Mouse (Mus musculus) spleen, adult 2 months (tissue): ENCODE results near the gene Ube2b. TPM values are rescaled to one million over a fixed set of nuclear protein-coding genes. Genes with fewer than 3 reads are reported as not detected.

ENCODE experiments used
- DNase-seq, 2 experiments: peaks; one replicate each; pipeline versions ENCODE4 v3.0.0 to v3.0.0-alpha.2; 2012 to 2021; ENCODE audit warnings: low spot score in 2 of 2, low read depth in 1 of 2
- H3K27ac ChIP-seq: fragments of 200-500 bp; 2 replicates; pipeline ENCODE4 v1.5.1; 2012; ENCODE audit warnings: low read length, inconsistent platforms; ENCODE audit not compliant: insufficient read depth
- H3K27me3 ChIP-seq: fragments of 200-500 bp; 2 replicates; pipeline ENCODE4 v1.6.1; 2012; ENCODE audit warnings: mild to moderate bottlenecking, moderate library complexity, low read length, inconsistent platforms; ENCODE audit not compliant: control insufficient read depth, insufficient read depth
- H3K36me3 ChIP-seq: fragments of 200-500 bp; 2 replicates; pipeline ENCODE4 v1.6.1; 2012; ENCODE audit warnings: mild to moderate bottlenecking, low read length, inconsistent platforms; ENCODE audit not compliant: control insufficient read depth, insufficient read depth
- H3K4me1 ChIP-seq: fragments of 200-500 bp; 2 replicates; pipeline ENCODE4 v1.6.1; 2011; ENCODE audit warnings: inconsistent platforms; ENCODE audit not compliant: control insufficient read depth, insufficient read depth, insufficient read length
- H3K4me3 ChIP-seq: fragments of 200-500 bp; 2 replicates; pipeline ENCODE4 v1.5.1; 2011; ENCODE audit warnings: mild to moderate bottlenecking, inconsistent platforms; ENCODE audit not compliant: insufficient read depth, insufficient read length; ENCODE audit errors: extremely low read depth
- CTCF ChIP-seq: fragments of 200-500 bp; IDR thresholded peaks from 2 replicates; pipeline ENCODE4 v1.5.1; 2011; ENCODE audit warnings: mild to moderate bottlenecking, inconsistent platforms; ENCODE audit not compliant: insufficient read depth, insufficient read length, insufficient replicate concordance; ENCODE audit errors: extremely low read depth
- POLR2A ChIP-seq: fragments of 200-500 bp; IDR thresholded peaks from 2 replicates; pipeline ENCODE4 v1.6.1; 2011; ENCODE audit warnings: low read depth, low read length, inconsistent platforms
- WGBS: fragments of 180-500 bp; shearing (Covaris S2); methylation state at CpG from one replicate; pipeline ENCODE4 v1.1.7; 2018; 5-methylcytosine and 5-hydroxymethylcytosine counted together
- polyA plus RNA-seq: library from polyadenylated mRNA; depleted of rRNA; stranded (reverse); fragments of >200 nt; gene quantifications from 2 replicates; pipeline ENCODE4 v1.2.3, GENCODE M21; 2012; rRNA removed

Gene Ube2b
- polyA plus RNA-seq, 1 experiment: 28.6 TPM

DNA sequence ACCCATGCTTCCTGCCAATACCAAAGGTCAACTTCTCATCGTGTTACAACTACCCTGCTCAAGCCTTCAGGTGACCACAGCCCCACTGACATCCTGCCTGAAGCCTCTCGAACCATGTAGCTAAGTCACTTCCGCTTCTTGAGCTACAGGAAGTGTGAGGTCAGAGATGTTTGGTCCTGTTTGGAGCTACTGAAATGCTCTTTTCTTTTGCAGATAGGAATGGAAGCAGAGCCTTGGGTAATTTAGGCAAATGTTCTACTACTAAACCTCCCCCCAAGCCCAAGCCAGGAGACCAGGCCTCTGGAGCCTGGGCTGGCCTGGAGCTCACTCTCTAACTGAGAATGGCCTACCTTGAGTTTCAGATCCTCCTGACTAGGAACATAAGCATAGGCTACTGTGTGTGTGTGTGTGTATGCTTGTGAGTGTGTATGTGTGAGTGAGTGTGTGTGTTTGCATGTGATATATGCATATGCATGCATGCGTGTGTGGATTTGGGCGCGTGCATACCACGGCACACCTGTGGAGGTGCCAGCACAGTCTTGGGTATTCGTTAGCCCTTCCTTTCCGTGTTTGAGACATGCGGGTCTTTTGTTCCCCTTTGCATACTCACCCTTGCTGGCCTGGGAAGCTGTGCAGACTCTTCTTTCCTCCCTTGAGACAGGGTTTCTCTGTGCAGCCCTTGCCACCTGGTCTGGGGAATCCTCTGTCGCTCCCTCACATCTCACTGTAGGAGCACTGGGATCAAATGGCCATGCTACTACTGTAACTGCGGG is 61.6 kb downstream of the Ube2b start:
- H3K27me3 ChIP-seq: no peaks in the 10 kb centered on the region
- peaks cover 59% of the 10 kb centered on the region for H3K4me1 ChIP-seq
- DNase-seq: peak; percentile 60 to 78
- H3K36me3 ChIP-seq: no peaks in the 10 kb centered on the region
- H3K27ac ChIP-seq: peak overlapping the region; percentile 95
- 29% methylated on average over 12 of the region's 12 CpGs for WGBS
- 0 out of 2 replicates have a peak, but pooled peaks have one; percentile 13 for TF ChIP-seq POLR2A
- no peak for TF ChIP-seq CTCF
- no peak overlapping the region for H3K4me3 ChIP-seq

GRCm38 (mm10) chr11:51937361-51937781 is 63.2 kb downstream of the Ube2b start:
- no peak overlapping the region for H3K4me3 ChIP-seq
- peak overlapping the region; percentile 47 for H3K27ac ChIP-seq
- no peaks in the 10 kb centered on the region for H3K36me3 ChIP-seq
- H3K27me3 ChIP-seq: no peaks in the 10 kb centered on the region
- DNase-seq: peak in 1 of 2 experiments; percentile 60
- TF ChIP-seq CTCF: no peak
- TF ChIP-seq POLR2A: no peak
- WGBS: 40% methylated on average over 6 of the region's 6 CpGs
- H3K4me1 ChIP-seq: peaks cover 50% of the 10 kb centered on the region

DNA sequence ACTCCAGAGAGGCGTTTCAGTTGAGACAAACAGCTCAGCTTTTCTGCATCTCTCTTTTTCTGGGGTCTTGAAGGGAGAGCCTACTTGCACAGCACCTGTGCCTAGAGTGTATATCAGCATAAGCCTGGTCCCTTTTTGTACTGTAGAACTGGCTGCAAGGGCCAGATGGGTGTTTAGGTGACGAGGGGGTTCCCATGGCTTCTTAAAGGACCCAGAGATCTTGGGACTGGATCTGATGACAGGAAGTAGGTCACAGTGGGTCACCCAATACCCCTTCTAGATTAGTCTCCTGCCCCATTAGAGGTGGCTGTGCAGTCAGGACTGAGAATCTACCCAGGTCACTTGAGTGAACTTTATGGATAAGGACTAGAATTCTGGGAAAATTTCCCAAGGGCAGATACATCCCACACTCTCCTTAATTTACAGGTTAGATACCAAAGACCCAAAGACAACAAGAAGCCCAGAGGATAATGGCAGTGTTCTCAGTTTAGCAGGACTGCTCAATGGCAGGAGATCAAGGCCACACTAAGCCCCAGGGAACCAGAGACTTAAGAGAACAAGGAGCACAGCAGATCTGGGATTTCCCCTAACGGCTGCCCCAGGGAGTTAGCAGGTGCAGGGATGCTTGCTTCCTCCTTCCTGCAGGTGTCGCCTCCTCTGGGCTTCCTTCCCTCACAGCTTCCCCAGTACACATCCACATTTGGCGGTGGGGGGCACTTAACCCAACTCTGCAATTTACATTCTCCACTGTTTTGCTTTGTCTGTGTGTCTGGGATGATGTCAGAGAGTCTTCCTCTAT is 64.7 kb downstream of the Ube2b start:
- peaks cover 58% of the 10 kb centered on the region for H3K4me1 ChIP-seq
- peak overlapping the region; percentile 47 for H3K27ac ChIP-seq
- WGBS: 32% methylated on average over 5 of the region's 5 CpGs
- H3K4me3 ChIP-seq: no peak overlapping the region
- DNase-seq: peak; percentile 70 to 82
- no peaks in the 10 kb centered on the region for H3K36me3 ChIP-seq
- no peaks in the 10 kb centered on the region for H3K27me3 ChIP-seq
- TF ChIP-seq POLR2A (no peak), CTCF (no peak)

Other genes with a start within 250 kb of the Ube2b start
- 10.0 and 13.5 TPM in 2 replicates for gene Sec24a, start 237.1 kb downstream of the Ube2b start, polyA plus RNA-seq
- gene Sar1b, start 237.1 kb downstream of the Ube2b start, polyA plus RNA-seq: 4.5 and 5.4 TPM in 2 replicates
- gene Jade2, start 143.1 kb downstream of the Ube2b start, polyA plus RNA-seq: 24.8 and 27.2 TPM in 2 replicates
- 22.7 TPM in 2 replicates for gene Cdkn2aipnl, start 33.1 kb downstream of the Ube2b start, polyA plus RNA-seq
- 1.3 and 1.4 TPM in 2 replicates for gene Cdkl3, start 3.5 kb upstream of the Ube2b start, polyA plus RNA-seq
- 20.2 and 21.0 TPM in 2 replicates for gene Ppp2ca, start 97.9 kb upstream of the Ube2b start, polyA plus RNA-seq
- not detected in 2 replicates for gene Olfr1373, start 144.8 kb upstream of the Ube2b start, polyA plus RNA-seq
- not detected in 2 replicates for gene Olfr1371, start 213.2 kb upstream of the Ube2b start, polyA plus RNA-seq
- gene Skp1a, start 231.2 kb upstream of the Ube2b start, polyA plus RNA-seq: 4.5 and 6.3 TPM in 2 replicates